Mouse (Mus musculus) Patski (cell line): Measurements from ENCODE around the gene Atf6. TPM values are rescaled to one million over a fixed set of nuclear protein-coding genes. Genes with fewer than 3 reads are reported as not detected.

Experiments used
- ATAC-seq: fragments of 100-300 bp; one replicate; pipeline ENCODE4 v1.8.0; 2021
- CTCF ChIA-PET: fragments of 350-600 bp; sonication (Branson Sonifier 250); formaldehyde crosslinking; loops from one replicate; lab custom pipeline; 2022; ENCODE audit warnings: inconsistent platforms; lab: Charles Lee
- POLR2A ChIA-PET: fragments of 350-600 bp; sonication (Branson Sonifier 250); formaldehyde crosslinking; loops from one replicate; lab custom pipeline; 2022; ENCODE audit warnings: antibody characterized with exemption, inconsistent platforms; lab: Charles Lee
- DNase-seq: peaks from one replicate; pipeline ENCODE4 v3.0.0-alpha.2; 2011; ENCODE audit warnings: low read depth, low spot score
- H3K27me3 ChIP-seq: fragments of 371-371 bp; one replicate; pipeline ENCODE4 v1.5.1; 2021
- CTCF ChIP-seq: fragments of 100-300 bp; IDR thresholded peaks from one replicate; pipeline ENCODE4 v1.5.1; 2021
- in situ Hi-C: fragments of 300-500 bp; cut with MboI; formaldehyde crosslinking; loops from 3 replicates; pipeline ENCODE4 v1.11.1; 2018; ENCODE audit warnings: low pct_unique_long_range_greater_than_20kb, mixed read lengths
- polyA plus RNA-seq: library from polyadenylated mRNA; unstranded; gene quantifications from one replicate; pipeline ENCODE4 v1.2.3, GENCODE M21; 2021

Atf6 gene
- polyA plus RNA-seq, 1 experiment from 2014 or later = 51.2 TPM

DNA sequence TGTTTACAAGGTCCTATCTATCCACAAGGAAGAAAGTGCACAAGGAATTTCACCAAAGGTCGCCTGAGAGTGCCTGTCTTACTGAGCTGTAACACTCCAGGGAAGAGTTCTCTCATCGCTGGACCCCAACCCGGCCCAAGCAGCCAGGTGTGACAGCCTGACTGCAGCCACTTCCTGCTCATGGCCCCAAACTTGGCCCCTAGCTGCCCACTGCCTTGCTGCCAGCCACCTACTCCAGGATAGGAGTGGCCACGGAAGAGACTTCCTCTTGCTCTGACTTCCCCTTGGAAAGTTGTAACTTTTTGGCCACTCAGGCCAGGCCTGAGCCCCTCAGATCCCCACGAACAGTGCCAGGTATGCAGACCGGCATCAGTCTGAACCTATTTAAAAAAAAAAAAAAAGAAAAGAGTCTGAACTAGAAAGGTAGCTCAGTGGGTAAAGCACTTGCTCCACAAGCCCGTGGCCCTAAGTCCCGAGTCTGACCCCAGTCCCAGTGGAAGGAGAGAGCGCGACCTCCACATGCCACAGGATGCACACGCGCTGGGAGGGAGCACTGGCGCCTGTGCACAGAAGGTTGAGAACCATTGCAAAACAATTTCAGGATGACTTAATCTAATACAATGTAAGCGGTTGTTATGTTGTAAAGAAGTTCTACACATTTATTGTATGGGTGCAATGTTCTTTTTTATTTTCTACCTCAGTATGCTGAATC is 47.3 kb downstream of the Atf6 start:
- in situ Hi-C loops = no loop called here
- DNase-seq = no peak

DNA sequence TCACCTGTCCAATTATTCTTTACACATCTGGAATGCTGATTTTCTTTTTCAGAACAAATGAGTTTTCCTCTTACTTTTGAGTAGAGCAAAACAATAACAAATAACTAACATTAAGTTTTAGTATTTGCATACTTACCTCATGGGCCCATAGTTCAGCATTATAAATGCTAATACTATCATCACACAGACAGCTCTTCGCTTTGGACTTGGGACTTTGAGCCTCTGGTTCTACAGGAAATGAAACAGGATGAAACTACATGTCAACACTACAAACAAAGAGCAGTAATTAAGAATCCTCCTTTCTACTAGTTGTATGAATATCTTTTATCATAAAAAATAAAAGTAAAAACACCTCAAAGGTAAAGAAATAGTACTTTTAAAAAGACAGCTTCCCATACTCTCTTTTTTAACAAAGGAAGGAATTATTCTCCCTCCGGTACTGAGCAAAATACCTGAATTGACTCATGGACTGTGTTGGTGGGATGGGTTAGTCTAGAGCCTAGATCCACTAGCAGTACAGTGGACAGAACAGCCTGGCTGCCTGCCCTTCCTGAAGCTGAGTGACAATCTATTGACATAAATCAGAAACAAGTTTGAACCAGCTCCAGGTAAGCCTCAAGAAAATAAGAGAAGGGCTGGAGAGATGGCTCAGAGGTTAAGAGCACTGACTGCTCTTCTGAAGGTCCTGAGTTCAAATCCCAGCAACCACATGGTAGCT is 52.1 kb downstream of the Atf6 start:
- no peaks in the 10 kb centered on the region for H3K27me3 ChIP-seq
- CTCF ChIA-PET = no interaction called here
- no peak for TF ChIP-seq CTCF
- in situ Hi-C loops = no loop called here
- POLR2A ChIA-PET = no interaction called here
- DNase-seq (no peak), ATAC-seq (no peak)

More for the DNA sequence above, 47.3 kb downstream of the Atf6 start:
- CTCF ChIA-PET = no interaction called here
- no peak for TF ChIP-seq CTCF
- H3K27me3 ChIP-seq = no peaks in the 10 kb centered on the region
- ATAC-seq = no peak
- POLR2A ChIA-PET = interaction anchor here (0.6 kb wide), 1 partner anchor 21 kb away, joined by 3 read pairs; no protein-coding TSS in a partner anchor

DNA sequence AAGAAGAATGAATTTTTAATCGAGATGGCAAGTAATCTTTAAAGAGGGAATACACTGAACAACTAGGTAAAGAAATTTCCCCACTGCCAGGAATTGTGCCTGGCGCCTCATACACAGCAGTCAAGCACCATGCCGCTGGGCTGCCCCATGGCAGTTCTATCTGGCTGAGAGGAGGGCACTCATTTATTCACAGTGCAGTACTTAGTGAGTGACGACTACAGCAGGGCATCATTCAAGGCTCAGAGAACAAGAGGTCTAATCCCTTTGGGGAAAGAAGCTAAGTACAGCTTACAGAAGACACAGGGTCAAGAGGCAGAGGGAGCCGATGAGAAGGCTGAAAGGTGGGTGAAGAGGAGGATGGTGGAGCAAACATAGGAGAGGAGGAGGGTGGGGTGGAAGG is 54.7 kb downstream of the Atf6 start:
- no peaks in the 10 kb centered on the region for H3K27me3 ChIP-seq
- ChIA-PET CTCF (no interaction called here), POLR2A (interaction anchor here (0.7 kb wide), 1 partner anchor 1709 kb away, joined by 3 read pairs; no protein-coding TSS in a partner anchor)
- in situ Hi-C loops = no loop called here
- no peak for TF ChIP-seq CTCF
- DNase-seq = no peak
- no peak for ATAC-seq

DNA sequence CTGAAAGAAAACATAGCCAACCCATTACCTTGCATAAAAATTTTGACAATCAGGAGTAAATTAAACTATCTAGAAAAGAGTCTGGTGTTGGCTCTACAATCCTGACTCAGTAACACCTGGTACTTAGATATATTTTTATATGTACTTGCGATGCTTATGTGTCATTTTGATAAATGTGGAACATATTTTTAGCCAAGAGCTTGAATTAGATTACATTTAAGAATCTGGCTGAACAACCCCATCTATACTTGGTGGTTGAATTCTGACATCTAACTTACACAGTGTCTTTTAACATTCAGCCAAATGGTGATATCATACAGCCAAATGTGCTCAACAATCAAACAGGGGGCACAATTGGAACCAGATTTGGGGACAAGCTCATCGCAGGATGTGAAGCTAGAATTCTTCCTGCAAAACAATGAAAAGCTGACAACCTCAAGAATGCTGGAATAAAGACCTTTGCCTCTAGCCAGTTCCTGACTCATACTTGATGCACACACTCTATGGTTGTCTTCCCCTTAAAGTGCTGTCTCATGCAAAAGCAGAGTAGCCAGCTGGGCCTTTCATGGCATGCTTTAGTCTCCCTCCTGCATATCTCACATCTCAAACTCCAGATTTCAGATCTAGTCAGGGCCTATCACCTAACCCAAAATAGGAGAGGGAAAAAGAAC is 59.8 kb downstream of the Atf6 start:
- in situ Hi-C loops = no loop called here
- no peaks in the 10 kb centered on the region for H3K27me3 ChIP-seq
- ChIA-PET POLR2A (interaction anchor here (1.1 kb wide), 1 partner anchor 16 kb away, joined by 3 read pairs; no protein-coding TSS in a partner anchor), CTCF (interaction anchor here (1.5 to 1.6 kb wide), 2 partner anchors 12 to 175 kb away, joined by 3 to 5 read pairs; no protein-coding TSS in a partner anchor)
- DNase-seq (no peak), ATAC-seq (no peak)
- TF ChIP-seq CTCF = no peak

DNA sequence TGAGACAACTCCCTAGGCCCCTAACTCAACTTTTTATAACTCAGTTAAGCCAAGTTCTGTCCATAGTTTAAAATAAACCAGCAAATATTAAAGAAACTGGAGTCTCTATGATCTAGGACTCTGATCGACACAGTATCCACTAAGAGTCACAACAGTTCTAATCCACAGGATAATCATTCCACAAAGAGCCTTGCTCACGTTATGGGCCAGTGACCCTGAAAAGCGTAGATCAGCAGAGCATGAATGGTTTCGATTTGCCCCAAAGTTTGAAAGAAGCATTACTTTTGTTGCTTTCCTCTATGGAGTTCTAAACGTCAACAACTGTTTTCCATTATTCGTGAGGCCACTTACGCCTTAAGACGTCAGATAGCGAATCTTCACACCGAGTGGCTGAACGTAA is 62.9 kb downstream of the Atf6 start:
- DNase-seq (no peak), ATAC-seq (no peak)
- ChIA-PET CTCF (no interaction called here), POLR2A (interaction anchor here (1.1 kb wide), 1 partner anchor 154 kb away, joined by 4 read pairs; no protein-coding TSS in a partner anchor)
- TF ChIP-seq CTCF = no peak
- in situ Hi-C loops = no loop called here
- H3K27me3 ChIP-seq = no peaks in the 10 kb centered on the region

DNA sequence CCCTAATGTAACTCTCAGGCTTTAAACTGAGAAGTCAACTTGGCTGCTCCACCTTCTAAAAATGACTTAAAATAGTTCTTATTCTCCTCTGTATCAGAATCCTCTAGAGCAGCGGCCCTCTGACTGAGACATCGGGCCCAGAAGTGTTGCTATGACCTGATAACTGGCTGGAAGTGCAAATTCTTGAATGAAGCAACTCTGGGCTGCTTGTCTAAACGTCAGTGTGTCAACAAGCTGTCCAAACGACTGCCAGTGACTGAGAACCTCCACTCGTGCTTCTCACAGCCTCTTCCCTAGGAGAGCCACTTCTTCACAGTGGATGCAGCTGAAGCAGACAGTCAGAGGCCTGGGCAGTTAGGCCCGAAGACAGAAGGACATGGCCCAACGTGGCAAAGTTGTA is 64.9 kb downstream of the Atf6 start:
- no peaks in the 10 kb centered on the region for H3K27me3 ChIP-seq
- ATAC-seq (no peak), DNase-seq (no peak)
- ChIA-PET POLR2A (no interaction called here), CTCF (no interaction called here)
- no peak for TF ChIP-seq CTCF
- in situ Hi-C loops = no loop called here

DNA sequence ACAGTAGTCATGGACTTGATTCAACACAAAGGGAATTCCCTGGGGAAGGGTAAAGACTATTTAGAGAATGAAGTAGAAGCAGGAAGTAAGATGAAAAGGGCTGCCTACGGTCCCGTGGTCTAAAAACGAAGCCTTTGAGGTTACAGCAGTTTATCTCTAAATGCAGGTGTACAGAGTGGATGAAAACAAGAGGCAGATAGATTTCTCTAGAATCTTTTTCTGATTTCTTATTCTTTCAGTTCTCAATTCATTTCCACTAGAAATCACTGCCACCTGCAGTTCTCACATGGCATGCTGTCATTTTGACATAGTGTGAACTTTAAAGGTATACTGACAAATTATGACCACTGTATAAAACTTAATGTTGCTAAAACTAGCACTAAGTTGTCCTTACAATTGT is 66.9 kb downstream of the Atf6 start:
- no peak for ATAC-seq
- TF ChIP-seq CTCF = no peak
- no peak for DNase-seq
- H3K27me3 ChIP-seq = no peaks in the 10 kb centered on the region
- in situ Hi-C loops = no loop called here
- ChIA-PET CTCF (no interaction called here), POLR2A (no interaction called here)

DNA sequence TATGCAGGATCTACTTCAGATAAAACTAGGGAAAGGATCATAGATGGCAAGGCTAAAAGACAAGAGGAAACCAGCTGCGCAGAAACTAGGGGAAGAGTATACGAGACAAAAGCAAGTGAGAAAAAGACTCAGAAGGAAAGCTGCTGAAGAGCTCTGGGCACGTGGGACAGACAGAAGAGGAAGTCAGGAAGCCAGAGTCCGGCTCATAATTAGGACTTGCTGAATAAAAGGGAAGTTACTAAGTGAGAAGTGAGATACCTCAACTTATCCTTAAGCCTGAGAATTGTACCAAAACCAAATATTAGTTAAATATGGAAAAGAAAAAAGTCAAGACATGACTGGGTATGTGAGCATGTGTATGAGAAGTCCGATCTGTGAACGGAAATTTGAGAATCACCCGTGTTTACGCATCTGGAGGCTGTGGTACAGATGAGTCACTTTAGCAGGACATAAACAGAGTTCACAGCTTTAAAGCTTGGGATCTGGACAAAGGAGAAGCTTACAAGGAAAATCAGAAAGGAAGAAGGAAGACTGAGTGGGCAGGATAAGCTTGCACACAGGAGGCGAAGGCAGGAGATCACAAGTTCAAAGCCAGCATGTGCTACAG is 71.7 kb downstream of the Atf6 start:
- ChIA-PET POLR2A (no interaction called here), CTCF (interaction anchor here (1.0 kb wide), 1 partner anchor 12 kb away, joined by 3 read pairs; no protein-coding TSS in a partner anchor)
- H3K27me3 ChIP-seq = no peaks in the 10 kb centered on the region
- no peak for TF ChIP-seq CTCF
- in situ Hi-C loops = no loop called here
- DNase-seq (no peak), ATAC-seq (no peak)

DNA sequence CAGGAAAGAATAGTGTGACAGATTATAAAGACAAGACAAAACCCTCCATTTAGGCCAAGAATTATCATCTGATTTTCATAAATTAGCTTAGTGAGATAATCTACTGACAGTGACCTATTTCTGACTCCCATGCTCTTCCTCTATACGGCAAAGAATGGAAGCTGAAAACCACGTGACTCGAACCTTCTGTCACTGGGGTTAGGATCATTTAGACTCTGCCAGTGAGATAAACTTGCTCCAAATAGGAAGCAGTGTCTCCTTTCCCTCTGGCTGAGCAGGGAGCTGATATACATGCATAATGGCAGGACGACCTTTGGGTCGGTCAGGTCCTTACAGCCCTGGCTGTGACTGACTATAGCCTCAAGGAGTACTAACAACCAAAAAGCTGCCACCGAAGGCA is 76.0 kb downstream of the Atf6 start:
- DNase-seq (no peak), ATAC-seq (no peak)
- ChIA-PET POLR2A (interaction anchor here (0.5 kb wide), 1 partner anchor 17 kb away, joined by 3 read pairs; no protein-coding TSS in a partner anchor), CTCF (interaction anchor here (1.2 kb wide), 2 partner anchors 15 to 58 kb away, joined by 3 read pairs; no protein-coding TSS in a partner anchor)
- H3K27me3 ChIP-seq = no peaks in the 10 kb centered on the region
- in situ Hi-C loops = no loop called here
- TF ChIP-seq CTCF = no peak

DNA sequence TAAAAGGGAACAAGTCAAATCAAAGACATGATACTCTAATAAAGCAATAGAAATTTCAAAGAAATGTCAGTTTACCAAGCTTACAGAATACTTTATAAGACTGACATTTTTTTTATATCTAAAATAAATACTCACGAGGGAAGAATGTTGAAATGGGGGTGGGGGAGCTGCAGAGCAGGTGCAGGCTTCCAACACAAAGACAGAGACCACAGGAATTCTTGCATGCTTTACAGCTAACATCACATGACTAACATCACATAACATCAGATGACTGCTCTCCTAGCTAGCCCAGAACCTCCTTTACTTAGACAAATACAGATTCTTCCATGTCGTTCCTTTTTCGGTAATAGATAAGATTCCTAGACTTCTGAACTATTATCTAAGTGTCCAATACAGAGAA is 76.6 kb downstream of the Atf6 start:
- DNase-seq (peak; percentile 39), ATAC-seq (peak; percentile 57)
- no peaks in the 10 kb centered on the region for H3K27me3 ChIP-seq
- CTCF ChIA-PET = interaction anchor here (1.2 kb wide), 2 partner anchors 15 to 58 kb away, joined by 3 read pairs; no protein-coding TSS in a partner anchor
- in situ Hi-C loops = no loop called here
- POLR2A ChIA-PET = no interaction called here
- TF ChIP-seq CTCF = no peak
